Mouse (Mus musculus) spleen, adult 2 months (tissue): ENCODE measurements at regions not wholly inside any gene's neighbourhood (a gene's known extent, or its start where the extent isn't known, plus 50 kb on each side); places are given as distances from the start of the nearest gene placed in this dataset.

Experiments used
- CTCF ChIP-seq: fragments of 200-500 bp; IDR thresholded peaks from 2 replicates; pipeline ENCODE4 v1.5.1; 2011; ENCODE audit warnings: mild to moderate bottlenecking, inconsistent platforms; ENCODE audit not compliant: insufficient read depth, insufficient read length, insufficient replicate concordance; ENCODE audit errors: extremely low read depth
- POLR2A ChIP-seq: fragments of 200-500 bp; IDR thresholded peaks from 2 replicates; pipeline ENCODE4 v1.6.1; 2011; ENCODE audit warnings: low read depth, low read length, inconsistent platforms

DNA sequence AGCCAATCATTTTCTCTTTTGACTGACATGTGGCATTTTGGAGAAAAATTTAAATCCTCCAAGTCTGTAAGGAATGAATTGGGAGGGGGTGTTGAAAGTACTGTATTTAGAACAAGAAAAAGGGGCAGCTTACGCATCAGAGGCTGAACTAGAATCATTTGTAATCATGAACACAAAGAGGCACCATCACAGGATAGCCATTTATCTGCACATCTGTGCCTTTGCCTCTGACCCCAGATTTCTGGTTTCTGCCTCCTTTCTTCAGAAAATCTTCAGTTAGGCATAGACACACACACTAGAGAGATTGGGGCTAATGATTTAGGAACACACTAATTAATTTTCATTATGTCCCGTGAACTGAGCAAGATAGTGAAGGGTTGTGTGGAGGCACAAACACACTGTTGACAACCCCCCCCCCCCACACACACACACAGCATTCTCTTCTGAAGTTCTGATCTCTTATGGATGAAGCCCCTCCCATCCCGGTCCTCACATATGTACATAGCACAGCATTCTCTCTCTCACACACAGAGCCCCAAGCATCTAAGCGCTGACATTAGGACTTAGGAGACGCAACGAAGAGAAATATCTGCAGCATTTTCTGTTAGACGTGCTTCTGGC lies 229.9 kb downstream of the Gm765 start:
- TF ChIP-seq POLR2A (no peak), CTCF (no peak)
